Comparison of ENCODE assay signal across 22 mouse cellular contexts in genomic region chr13:54095721-54096120, GRCm38 (mm10). TPM values are rescaled to one million over a fixed set of nuclear protein-coding genes. Genes with fewer than 3 reads are reported as not detected.
"Had no signal": no experiment of that assay in that cellular context is flagged by ENCODE, and none has a peak within 500 bp of the region (broad histone marks: within the 10 kb centered on the region; RNA-seq: fewer than 3 reads in every experiment).

No protein-coding gene starts in this region.

- H3K27ac ChIP-seq: midbrain, embryonic 10.5 days; midbrain, embryonic 12.5 days; neural tube, embryonic 13.5 days; neural tube, embryonic 15.5 days had no signal

- H3K9me3 ChIP-seq: midbrain, embryonic 10.5 days; midbrain, embryonic 12.5 days; neural tube, embryonic 13.5 days; neural tube, embryonic 15.5 days had no signal

- H3K27me3 ChIP-seq: midbrain, embryonic 12.5 days; neural tube, embryonic 13.5 days; neural tube, embryonic 15.5 days had no signal

- H3K9ac ChIP-seq: lung, embryonic 14.5 days; midbrain, embryonic 12.5 days; neural tube, embryonic 13.5 days; neural tube, embryonic 15.5 days had no signal

- DNase-seq: lung, adult 18-20 months; lung, embryonic 14.5 days; lung, postnatal 10 days; lung, postnatal 4 days; midbrain, embryonic 14.5 days; retina, postnatal 1 day; right cerebral cortex, adult 18-20 months; right cerebral cortex, postnatal 25 days; right cerebral cortex, postnatal 4 days; spleen, adult 18-20 months; thymus, adult 18-20 months; thymus, postnatal 14 days; thymus, postnatal 36 days had no signal

- H3K4me3 ChIP-seq: midbrain, embryonic 10.5 days; midbrain, embryonic 12.5 days; myocyte; neural tube, embryonic 13.5 days; neural tube, embryonic 15.5 days had no signal

- H3K4me2 ChIP-seq: lung, embryonic 14.5 days; midbrain, embryonic 12.5 days; neural tube, embryonic 13.5 days; neural tube, embryonic 15.5 days had no signal

- ATAC-seq: midbrain, embryonic 16.5 days had no signal

- H3K4me1 ChIP-seq: neural tube, embryonic 13.5 days had no signal

RNA-seq across cellular contexts. Expression of gene Drd1, which starts 40.2 kb away (rescaled TPM):
- total RNA-seq: megakaryocyte-erythroid progenitor cell, adult 5-6 weeks had no signal
- polyA plus RNA-seq: liver, embryonic 16.5 days; myocyte; small intestine, adult 2 months had no signal
